Mouse (Mus musculus): ENCODE measurements around the gene Foxp1.

- TF ChIP-seq CTCF (IDR thresholded peaks at IDR 0.05; ENCODE audit: low read depth) (no peak), EP300 (IDR thresholded peaks at IDR 0.05; ENCODE audit: low read depth) (no peak)
These were observed 542.1 kb downstream of the Foxp1 start for GRCm38 (mm10) chr6:98980432-98980831.
